Mouse (Mus musculus) T-cell, adult 66 days (primary cell): Measurements from ENCODE around the gene Slc39a5. TPM values are rescaled to one million over a fixed set of nuclear protein-coding genes. Genes with fewer than 3 reads are reported as not detected.

Experiments used
- total RNA-seq, 2 experiments: library from RNA; stranded (reverse); gene quantifications; 3 replicates in 1 of 2; 4 replicates in 1 of 2; pipeline ENCODE4 v1.2.4; 2023

Slc39a5 gene
- total RNA-seq: not detected

DNA sequence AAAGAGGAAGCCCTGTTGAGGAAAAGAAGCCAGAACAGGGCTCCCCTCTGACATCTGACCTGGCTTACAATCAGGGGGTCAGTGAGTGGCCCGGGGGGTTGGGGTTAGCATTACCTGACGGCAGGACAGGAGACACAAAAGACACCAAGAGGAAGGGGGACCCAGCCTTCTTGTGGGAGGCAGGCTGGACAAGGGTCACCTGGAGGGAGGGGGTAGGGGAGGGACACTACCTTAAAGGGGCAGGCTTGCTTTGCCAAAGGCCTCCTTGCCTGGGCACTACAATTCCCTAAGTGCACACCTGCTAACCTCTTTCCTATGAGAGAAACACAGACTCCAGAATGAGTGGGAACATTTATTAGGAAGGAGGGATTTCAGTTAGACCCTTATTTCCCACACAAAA lies at the start of gene Slc39a5:
Slc39a5 (minus strand) TSS at position 174 of the 400 bp plus-strand sequence.

DNA sequence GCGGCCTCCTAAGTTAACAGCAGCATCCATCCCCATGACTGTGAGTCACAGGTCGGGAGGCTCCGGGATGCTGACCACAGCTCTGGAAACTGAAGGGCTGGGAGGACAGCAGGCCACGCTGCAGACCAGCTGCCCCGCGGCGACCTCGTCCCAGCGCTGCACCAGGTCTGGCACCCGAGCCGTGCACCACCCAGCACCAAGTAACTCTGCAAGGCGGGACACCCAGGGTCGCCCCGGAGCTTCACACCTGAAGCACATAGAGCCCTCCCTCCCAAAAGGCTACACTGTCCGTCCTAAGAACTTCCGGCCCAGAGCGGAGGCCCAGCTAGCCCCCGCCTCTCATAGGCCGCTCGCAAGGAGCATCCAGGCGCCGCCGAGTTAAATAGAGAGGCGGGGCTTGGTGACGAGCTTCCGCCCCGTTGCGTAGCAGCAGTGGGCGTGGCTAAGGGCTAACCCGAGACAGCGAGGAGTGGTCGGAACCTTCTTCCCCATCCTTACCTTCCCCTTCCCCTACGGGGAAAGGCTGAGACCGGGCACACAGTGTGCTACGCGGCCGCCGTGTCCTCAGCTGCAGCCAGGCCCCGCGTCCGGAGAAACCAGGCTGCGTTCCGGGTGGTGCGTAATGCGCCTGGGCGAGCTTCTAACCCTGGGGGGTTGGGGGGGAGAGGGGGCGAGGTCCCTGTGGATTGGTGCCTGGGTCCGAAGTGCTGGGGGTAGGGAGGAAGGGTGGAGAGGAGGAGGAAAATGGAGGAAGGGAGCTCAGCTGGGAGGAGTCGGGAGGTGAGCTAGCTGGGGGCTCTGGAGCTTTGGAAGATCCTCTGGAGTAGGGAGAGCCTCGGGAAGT lies 10.4 kb upstream of the Slc39a5 start, which contains the start of the genes Nabp2 and Rnf41:
Nabp2 (minus strand) TSS at position 282 of the 844 bp plus-strand sequence.
Rnf41 (plus strand) TSS at position 447 of the 844 bp plus-strand sequence.

DNA sequence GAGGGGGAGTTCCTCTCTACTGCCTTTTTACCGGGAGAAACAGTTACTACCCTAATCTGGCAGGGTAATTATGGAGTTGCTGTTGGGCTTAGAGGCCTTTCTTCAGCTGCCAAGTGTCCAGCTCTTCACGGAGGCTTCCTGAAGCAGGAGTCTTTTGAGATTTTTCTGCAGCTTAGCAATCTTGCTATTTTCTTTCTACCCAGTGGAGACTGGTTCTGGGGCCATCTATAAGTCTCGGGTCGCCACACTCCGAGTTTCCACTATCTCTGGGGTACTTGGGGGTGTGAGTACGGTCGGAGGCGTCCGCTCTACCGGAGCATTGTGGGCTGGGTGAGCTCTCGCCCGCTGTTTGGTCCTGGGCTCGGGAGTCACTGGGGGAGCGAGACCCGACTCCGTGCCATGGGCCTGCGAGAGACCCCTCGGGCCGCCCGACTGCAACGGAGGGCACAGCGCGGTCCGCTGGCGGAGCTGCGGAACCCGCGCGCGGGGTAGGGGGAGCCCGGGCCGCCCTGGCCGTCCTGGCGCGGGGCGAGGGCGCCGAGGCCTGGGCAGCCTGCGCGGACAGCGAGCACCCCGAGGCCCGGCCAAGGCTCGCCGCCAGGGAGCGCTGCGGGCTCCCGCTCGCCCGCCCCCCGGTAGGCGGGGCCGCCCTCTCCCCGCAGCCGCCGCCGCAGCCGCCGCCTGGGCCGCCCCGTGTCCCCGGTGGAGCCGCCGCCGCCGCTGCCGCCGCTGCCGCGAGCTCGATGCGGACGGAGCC lies 24.4 kb downstream of the Slc39a5 start, which contains the start of gene Ankrd52:
Ankrd52 (plus strand) TSS at position 661 of the 757 bp plus-strand sequence.

DNA sequence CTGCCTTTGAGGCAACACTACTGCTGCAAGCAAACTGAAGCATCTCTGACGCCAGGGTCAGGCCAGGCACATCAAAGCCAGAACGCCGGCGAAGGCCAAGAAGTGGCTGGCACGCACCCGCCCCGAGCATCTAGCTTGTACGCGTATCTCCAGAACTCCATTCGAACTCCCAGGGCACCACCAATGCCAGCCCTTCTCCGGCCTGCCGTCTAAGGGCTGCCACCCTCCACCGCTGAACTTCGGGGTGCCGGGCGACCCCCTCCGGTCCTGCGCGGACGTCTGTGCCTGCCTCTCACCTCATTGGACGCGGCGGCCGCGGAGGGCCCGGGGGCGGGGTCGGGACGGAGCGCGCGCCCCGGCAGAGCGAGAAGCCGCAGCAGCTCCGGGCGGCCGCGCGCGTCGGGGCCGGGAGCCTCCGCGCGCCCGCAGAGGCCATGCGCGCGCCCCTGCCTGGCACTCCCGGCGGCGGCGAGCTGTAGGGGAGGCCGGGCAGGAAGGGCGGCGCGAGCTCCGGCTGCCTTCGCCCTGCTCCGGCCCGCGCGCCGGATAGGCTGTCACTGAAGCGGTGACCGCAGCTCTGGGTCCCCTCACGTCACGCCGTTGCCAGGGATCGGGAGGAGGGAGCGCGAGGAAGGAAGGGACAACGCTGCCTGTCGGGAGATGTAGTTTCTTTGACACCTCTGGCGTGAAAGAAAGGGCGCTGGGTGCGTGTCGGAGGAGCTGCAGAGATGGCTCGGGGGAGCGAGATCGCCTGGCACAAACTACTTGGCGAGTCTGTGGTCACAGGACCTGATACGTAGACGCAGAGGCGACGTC lies 32.4 kb downstream of the Slc39a5 start, which contains the start of gene Coq10a:
Coq10a (minus strand) TSS at position 596 of the 816 bp plus-strand sequence.

Other genes starting within 250 kb of the Slc39a5 start
- 10 to 100 TPM; 46.4 to 46.7 TPM for gene Rbms2, start 220.9 kb downstream of the Slc39a5 start, total RNA-seq
- under 1 TPM; 0.26 to 0.98 TPM for gene Gls2, start 206.8 kb downstream of the Slc39a5 start, total RNA-seq
- 10 to 100 TPM; 15.4 to 20.8 TPM for gene Spryd4, start 189.4 kb downstream of the Slc39a5 start, total RNA-seq
- gene Mip, start 175.4 kb downstream of the Slc39a5 start, total RNA-seq: not detected
- gene Timeless, start 169.2 kb downstream of the Slc39a5 start, total RNA-seq: 10 to 100 TPM; 35.2 to 44.7 TPM
- gene Apon, start 147.1 kb downstream of the Slc39a5 start, total RNA-seq: not detected
- gene Apof, start 132.6 kb downstream of the Slc39a5 start, total RNA-seq: not detected
- 10 to 100 TPM; 64.1 to 66.5 TPM for gene Stat2, start 130.7 kb downstream of the Slc39a5 start, total RNA-seq
- not detected for gene Il23a, start 102.5 kb downstream of the Slc39a5 start, total RNA-seq
- gene Pan2, start 97.9 kb downstream of the Slc39a5 start, total RNA-seq: 10 to 100 TPM; 41.8 to 43.8 TPM
- 10 to 100 TPM; 24.5 to 37.2 TPM for gene Cnpy2, start 78.8 kb downstream of the Slc39a5 start, total RNA-seq
- 10 to 100 TPM; 90.5 to 96.7 TPM for gene Cs, start 63.5 kb downstream of the Slc39a5 start, total RNA-seq
- gene Coq10a, start 32.2 kb downstream of the Slc39a5 start, total RNA-seq: 10 to 100 TPM; 20.9 to 30.1 TPM
- gene Ankrd52, start 24.1 kb downstream of the Slc39a5 start, total RNA-seq: 10 to 100 TPM; 56.8 to 58.4 TPM
- 10 to 100 TPM; 45.8 to 50.9 TPM for gene Nabp2, start 10.3 kb upstream of the Slc39a5 start, total RNA-seq
- gene Rnf41, start 10.4 kb upstream of the Slc39a5 start, total RNA-seq: 10 to 100 TPM; 29.6 to 33.1 TPM
- gene Smarcc2, start 58.0 kb upstream of the Slc39a5 start, total RNA-seq: 100 to 1,000 TPM; 140 to 150 TPM
- gene Myl6, start 92.9 kb upstream of the Slc39a5 start, total RNA-seq: 100 to 1,000 TPM; 743 to 795 TPM
- gene Myl6b, start 97.5 kb upstream of the Slc39a5 start, total RNA-seq: under 1 TPM in 1 of 2 experiments, not detected in 1; 0.55 TPM
- gene Esyt1, start 124.6 kb upstream of the Slc39a5 start, total RNA-seq: 100 to 1,000 TPM; 294 to 296 TPM
- 10 to 100 TPM; 30.2 to 32.5 TPM for gene Zc3h10, start 146.5 kb upstream of the Slc39a5 start, total RNA-seq
- 1,000 to 10,000 TPM; 4,550 to 4,559 TPM for gene Rpl41, start 148.1 kb upstream of the Slc39a5 start, total RNA-seq
- gene Pa2g4, start 164.8 kb upstream of the Slc39a5 start, total RNA-seq: 10 to 100 TPM; 77.4 to 82.8 TPM
- gene Erbb3, start 188.4 kb upstream of the Slc39a5 start, total RNA-seq: 1 to 10 TPM in 1 of 2 experiments, under 1 TPM in 1; 0.89 to 1.2 TPM
- 1,000 to 10,000 TPM; 1,408 to 1,573 TPM for gene Rps26, start 225.5 kb upstream of the Slc39a5 start, total RNA-seq
- 10 to 100 TPM in 1 of 2 experiments, 1 to 10 TPM in 1; 9.4 to 11.5 TPM for gene Ikzf4, start 244.8 kb upstream of the Slc39a5 start, total RNA-seq